Mouse (Mus musculus) heart, postnatal 14 days (tissue): Measurements from ENCODE around the gene Tpi1. TPM values are rescaled to one million over a fixed set of nuclear protein-coding genes. Genes with fewer than 3 reads are reported as not detected.
"Not testable (repeated sequence)": the region's sequence is repeated elsewhere in the genome, so short reads cannot be mapped to it uniquely, and the experiment has no call there.

Experiments
- DNase-seq, 2 experiments: peaks; one replicate each; pipeline ENCODE4 v3.0.0; 2021 to 2022
- intact Hi-C: fragments of 180-260 bp; cut with DNase I; formaldehyde crosslinking; loops from one replicate; pipeline ENCODE4 v1.15.1; 2025
- total RNA-seq, 2 experiments: library from RNA; stranded (reverse); gene quantifications; 2 replicates each; pipeline ENCODE4 v1.2.3; 2021

Gene Tpi1
- total RNA-seq, 2 experiments from 2014 or later, result 772 to 817 TPM

DNA sequence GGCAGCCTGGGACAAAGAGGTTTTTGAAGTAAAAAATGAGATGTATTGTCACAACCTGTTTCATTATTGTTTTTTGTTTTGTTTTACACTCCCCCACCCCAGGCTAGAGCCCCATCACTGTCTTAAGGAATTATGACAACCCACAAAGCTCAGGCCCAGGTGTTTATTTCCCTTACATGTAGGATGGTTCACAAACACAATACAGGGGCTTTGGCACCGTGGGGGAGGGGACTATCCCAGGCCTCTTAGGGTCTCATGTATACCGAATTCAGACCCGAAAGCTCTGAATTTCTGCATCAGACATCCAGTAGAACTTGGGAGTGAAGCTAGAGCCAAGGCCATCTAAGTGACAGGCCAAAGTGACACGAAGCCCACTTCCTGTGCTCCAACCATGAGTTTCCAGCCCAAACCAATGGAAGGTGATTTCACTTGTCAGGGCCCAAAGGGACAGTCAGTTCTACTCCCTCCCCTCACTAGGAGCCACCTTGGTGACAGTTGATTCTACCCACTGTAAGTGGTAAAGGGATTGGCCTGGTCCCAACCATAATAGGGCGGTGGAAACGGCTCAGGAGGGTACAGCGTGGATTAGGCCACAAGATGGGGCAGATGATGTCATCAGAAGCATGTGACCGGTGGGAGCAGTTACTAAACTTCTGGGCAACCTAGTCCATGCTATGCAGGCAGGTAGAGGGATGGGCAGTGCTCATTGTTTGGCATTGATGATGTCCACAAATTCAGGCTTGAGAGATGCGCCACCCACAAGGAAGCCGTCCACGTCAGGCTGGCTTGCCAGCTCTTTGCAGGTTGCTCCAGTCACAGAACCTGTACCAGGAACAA, 3.3 kb downstream of the Tpi1 start:
- DNase-seq, result not testable (repeated sequence)

DNA sequence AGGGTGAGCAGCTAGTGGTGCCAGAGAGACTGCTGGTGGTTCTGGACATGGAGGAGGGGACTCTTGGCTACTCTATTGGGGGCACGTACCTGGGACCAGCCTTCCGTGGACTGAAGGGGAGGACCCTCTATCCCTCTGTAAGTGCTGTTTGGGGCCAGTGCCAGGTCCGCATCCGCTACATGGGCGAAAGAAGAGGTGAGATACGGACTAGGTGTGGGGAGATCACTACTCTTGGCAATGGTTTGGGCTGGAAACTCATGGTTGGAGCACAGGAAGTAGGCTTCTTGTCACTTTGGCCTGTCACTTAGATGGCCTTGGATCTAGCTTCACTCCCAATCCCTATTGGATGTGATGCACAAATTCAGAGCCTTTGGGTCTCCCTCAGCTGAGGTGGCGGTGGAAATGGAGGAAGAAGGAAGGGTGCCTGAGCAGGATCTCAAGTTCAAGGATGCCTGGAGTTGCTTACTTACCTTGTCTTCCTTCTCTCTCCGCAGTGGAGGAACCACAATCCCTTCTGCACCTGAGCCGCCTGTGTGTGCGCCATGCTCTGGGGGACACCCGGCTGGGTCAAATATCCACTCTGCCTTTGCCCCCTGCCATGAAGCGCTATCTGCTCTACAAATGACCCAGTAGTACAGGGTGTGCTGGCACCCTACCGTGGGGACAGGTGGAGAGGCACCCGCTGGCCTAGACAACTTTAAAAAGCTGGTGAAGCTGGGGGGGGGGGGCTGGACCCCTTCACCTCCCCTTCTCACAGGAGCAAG, 4.1 kb downstream of the Tpi1 start:
- intact Hi-C loops, result loop anchor here (5.0 kb wide), 1 partner anchor 53 kb away; the partner anchor contains the start of genes Atn1 and Gm45234
- DNase-seq, result no peak

More for the DNA sequence above, 3.3 kb downstream of the Tpi1 start:
- intact Hi-C loops, result not testable (repeated sequence)

DNA sequence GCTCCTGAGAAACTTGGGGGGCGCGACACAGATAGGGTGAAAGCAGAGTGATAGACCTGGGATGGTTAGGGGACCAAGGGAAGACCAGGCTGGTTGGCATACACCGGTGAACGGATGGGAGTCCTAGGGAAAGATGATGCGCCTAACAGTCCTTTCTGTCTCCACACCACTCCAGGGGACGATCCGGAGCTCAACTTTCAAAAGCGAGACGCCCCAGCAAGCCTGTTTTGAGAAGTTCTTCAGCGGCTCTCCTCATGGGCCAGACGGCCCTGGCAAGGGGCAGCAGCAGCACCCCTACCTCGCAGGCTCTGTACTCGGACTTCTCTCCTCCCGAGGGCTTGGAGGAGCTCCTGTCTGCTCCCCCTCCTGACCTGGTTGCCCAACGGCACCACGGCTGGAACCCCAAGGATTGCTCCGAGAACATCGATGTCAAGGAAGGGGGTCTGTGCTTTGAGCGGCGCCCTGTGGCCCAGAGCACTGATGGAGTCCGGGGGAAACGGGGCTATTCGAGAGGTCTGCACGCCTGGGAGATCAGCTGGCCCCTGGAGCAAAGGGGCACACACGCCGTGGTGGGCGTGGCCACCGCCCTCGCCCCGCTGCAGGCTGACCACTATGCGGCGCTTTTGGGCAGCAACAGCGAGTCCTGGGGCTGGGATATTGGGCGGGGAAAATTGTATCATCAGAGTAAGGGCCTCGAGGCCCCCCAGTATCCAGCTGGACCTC, 4.9 kb downstream of the Tpi1 start:
- DNase-seq, result peak; percentile 87 to 90
- intact Hi-C loops, result loop anchor here (5.0 kb wide), 1 partner anchor 52 kb away; the partner anchor contains the start of genes Atn1 and Gm45234

GRCm38 (mm10) chr6:124808358-124809012, 5.6 kb downstream of the Tpi1 start, which contains the start of gene Spsb2:
Gene Spsb2, plus strand, starts transcription at chr6:124808661.
- intact Hi-C loops, result loop anchor here (5.0 kb wide), 1 partner anchor 51 kb away; the partner anchor contains the start of genes Atn1 and Gm45234
- DNase-seq, result peak; percentile 79 to 82

DNA sequence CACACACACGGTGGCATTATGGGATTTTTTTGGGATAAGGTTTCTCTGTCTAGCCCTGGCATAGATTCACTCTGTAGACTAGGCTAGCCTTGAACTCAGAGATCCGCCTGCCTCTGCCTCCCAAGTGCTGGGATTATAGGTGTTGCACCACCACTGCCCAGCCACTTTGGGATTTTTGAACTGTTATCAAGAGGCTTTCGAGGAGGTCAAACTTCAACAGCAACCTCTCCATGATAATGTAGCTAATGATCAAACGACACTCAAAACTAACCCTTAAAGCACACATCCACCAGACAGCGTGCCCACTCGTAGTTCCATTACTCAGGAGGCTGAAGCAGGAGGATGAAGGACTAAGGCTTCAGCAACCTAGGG, 6.1 kb downstream of the Tpi1 start:
- DNase-seq, result no peak
- intact Hi-C loops, result loop anchor here (5.0 kb wide), 1 partner anchor 51 kb away; the partner anchor contains the start of genes Atn1 and Gm45234

GRCm38 (mm10) chr6:124807366-124807765, 6.7 kb downstream of the Tpi1 start:
- no peak for DNase-seq
- intact Hi-C loops, result loop anchor here (5.0 kb wide), 1 partner anchor 50 kb away; the partner anchor contains the start of genes Atn1 and Gm45234

- intact Hi-C loops, result loop anchor here (5.0 kb wide), 1 partner anchor 49 kb away; the partner anchor contains the start of genes Atn1 and Gm45234
- no peak for DNase-seq
These were observed 7.5 kb downstream of the Tpi1 start for GRCm38 (mm10) chr6:124806446-124807140.

DNA sequence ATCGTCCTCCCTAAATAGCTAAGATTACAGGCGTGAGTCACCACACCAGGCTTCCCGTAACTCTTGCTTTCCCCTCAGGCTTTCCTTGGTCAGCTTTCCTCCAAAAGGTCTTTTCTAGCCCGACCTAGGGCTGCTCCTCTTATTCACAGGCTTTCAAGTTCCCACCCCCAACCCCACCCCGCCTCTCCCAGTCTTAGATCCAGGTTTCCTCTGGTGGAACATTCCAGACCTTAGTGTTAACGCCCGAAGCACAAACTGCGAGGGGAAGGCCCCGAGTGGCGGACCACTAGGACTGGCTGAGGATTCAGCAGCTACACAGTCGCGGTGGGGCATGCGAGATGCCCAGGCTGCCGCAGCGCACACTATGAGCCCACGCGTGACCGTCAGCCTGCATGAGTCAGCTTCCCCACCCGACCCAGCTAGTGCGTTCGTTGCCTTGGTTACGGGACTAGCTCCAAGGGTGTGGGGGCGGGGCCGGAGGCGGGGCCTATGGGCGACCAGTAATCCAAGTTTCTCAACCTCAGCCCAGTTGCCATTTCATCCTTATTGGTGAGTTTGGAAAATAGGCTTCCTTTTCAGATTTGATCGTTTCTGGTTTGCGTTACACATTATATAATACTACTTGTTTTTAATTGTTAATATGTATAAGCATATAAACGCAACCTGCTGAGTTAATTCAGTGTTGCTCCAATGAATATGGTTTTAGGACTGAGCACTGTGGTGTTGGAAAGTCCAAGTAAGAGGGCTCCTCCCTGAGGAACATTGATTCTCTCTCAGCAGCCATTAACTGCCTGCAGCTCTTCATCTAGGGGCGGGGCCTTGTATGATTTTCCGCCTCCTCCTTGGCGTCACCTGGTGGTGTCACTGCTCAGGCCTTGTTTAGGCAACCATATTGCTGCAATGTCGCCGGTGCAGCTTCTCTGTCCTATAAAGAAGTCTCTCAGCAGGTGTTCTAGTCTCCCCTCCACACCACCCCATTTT, 8.5 kb downstream of the Tpi1 start:
- intact Hi-C loops, result loop anchor here (5.0 kb wide), 1 partner anchor 48 kb away; the partner anchor contains the start of genes Atn1 and Gm45234
- peak; percentile 94 for DNase-seq

- intact Hi-C loops, result loop anchor here (1.0 kb wide), 1 partner anchor 8 kb away; no protein-coding TSS in a partner anchor
- no peak for DNase-seq
These were observed 9.8 kb downstream of the Tpi1 start for GRCm38 (mm10) chr6:124804341-124804740.

DNA sequence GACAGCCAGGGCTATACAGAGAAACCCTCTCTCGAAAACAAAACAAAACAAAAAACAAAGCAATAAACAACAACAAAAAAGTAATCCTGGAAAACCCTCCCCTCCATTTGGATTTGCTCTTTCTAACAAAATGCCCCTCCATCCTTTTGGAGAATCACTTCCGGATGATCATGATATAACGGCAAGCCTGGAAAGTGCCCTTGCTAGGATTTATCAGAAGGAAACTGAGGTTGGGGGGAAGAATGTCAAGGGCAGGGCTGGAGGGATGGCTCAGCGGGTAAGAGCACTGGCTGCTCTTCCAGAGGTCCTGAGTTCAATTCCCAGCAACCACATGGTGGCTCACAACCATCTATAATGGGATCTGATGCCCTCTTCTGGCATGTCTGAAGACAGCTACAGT, 10.4 kb downstream of the Tpi1 start:
- DNase-seq, result not testable (repeated sequence)
- intact Hi-C loops, result loop anchor here (1.0 kb wide), 1 partner anchor 7 kb away; no protein-coding TSS in a partner anchor

- intact Hi-C loops, result no loop called here
These were observed 11.0 kb downstream of the Tpi1 start for GRCm38 (mm10) chr6:124803061-124803460.

GRCm38 (mm10) chr6:124802400-124802799, 11.7 kb downstream of the Tpi1 start:
- DNase-seq, intact Hi-C loops: not testable (repeated sequence)

More at GRCm38 (mm10) chr6:124803061-124803460, 11.0 kb downstream of the Tpi1 start:
- DNase-seq, result no peak

GRCm38 (mm10) chr6:124796200-124796599, 17.9 kb downstream of the Tpi1 start:
- no peak for DNase-seq
- intact Hi-C loops, result loop anchor here (1.0 kb wide), 1 partner anchor 8 kb away; no protein-coding TSS in a partner anchor

GRCm38 (mm10) chr6:124795781-124796180, 18.3 kb downstream of the Tpi1 start:
- no peak for DNase-seq

DNA sequence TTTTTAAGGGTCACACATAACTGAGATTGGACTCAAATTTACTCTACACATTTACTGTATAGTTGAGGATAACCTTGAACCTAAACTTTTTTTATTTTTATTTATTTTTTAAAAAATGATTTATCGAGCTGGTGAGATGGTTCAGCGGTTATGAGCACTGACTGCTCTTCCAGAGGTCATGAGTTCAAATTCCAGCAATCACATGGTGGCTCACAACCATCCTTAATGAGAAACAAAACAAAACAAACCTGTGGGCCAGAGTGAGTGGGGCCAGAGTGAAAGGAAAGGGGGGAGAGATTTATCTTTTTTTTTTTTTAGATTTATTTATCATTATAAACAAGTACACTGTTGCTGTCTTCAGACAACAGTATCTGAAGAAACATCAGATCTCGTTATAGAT, 22.2 kb downstream of the Tpi1 start:
- intact Hi-C loops, result no loop called here
- DNase-seq, result no peak

More at GRCm38 (mm10) chr6:124795781-124796180, 18.3 kb downstream of the Tpi1 start:
- intact Hi-C loops, result loop anchor here (1.0 kb wide), 1 partner anchor 9 kb away; no protein-coding TSS in a partner anchor

DNA sequence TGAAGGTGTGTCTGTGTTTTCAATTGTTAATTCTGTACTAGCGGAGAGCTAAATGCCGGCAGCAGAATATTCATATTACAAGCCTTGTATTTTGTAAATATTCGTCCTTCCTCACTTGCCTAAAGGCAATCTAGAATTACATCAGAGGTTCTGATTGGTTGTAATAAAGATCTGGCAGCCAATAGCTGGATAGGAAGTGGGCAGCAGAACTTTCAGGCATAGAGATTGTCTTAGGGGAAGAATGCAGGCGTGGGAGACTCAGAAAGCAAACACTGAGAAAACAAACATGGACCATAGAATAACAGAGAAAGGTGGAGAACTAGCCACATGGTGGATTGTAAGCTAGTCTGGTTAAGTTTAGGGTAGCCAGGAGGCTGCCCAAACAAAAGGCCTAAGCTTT, 24.0 kb downstream of the Tpi1 start:
- intact Hi-C loops, result no loop called here
- no peak for DNase-seq

DNA sequence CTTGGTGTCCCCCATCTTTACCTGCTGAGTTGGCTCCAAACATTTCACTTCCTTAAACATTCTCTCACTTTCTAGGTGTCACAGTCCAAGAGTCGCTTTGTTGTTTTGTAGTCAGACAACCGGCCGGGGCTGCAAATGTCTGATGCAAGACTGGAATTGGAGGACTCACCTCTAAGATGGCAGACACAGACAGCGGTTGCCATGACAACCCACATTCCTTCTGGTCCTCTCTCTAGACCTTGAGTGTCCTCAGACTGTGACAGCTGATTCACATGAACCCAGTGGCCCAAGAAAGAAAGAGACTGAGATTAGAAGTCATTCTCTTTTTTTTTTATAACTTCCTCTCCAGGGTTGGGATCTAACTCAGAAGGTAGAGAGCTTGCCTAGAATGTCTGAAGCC, 24.6 kb downstream of the Tpi1 start:
- intact Hi-C loops, result no loop called here

More for the DNA sequence above, 24.6 kb downstream of the Tpi1 start:
- DNase-seq, result no peak
